Mouse (Mus musculus) small intestine, adult 2 months (tissue): Measurements from ENCODE around the gene Gm45713.

Source experiments
- CTCF ChIP-seq: fragments of 200-500 bp; IDR thresholded peaks from 2 replicates; pipeline ENCODE4 v1.5.1; 2012; ENCODE audit warnings: low read depth, mild to moderate bottlenecking, control low read depth, inconsistent platforms, low read length, moderate library complexity, mixed read lengths; ENCODE audit not compliant: insufficient replicate concordance, insufficient read length; ENCODE audit errors: extremely low read depth
- POLR2A ChIP-seq: fragments of 200-500 bp; IDR thresholded peaks from 2 replicates; pipeline ENCODE4 v1.6.1; 2012; ENCODE audit warnings: low read depth, mild to moderate bottlenecking, control low read depth, inconsistent platforms, low read length, moderate library complexity

DNA sequence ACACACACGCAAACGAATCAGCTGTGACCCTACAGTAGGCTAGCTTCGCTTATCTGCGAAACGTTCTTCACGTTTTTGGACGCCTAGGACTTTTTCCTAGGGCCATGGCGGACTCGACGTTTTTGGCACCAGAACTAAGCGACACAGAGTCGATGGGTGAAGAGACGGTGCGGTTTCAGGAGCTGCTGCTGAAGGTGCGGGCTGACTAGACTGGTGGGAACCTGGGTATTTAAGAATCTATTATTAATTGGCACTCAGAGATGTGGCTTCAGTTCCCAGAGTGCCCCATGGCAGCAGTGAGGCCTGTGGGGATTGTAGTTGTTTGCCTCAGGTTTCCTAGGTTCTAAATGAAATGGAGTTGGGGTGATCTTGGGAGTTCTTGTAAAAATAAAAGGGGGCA, 20.2 kb upstream of the Gm45713 start:
- TF ChIP-seq CTCF, result no peak
- no peak for TF ChIP-seq POLR2A
